In the genomic region with DNA sequence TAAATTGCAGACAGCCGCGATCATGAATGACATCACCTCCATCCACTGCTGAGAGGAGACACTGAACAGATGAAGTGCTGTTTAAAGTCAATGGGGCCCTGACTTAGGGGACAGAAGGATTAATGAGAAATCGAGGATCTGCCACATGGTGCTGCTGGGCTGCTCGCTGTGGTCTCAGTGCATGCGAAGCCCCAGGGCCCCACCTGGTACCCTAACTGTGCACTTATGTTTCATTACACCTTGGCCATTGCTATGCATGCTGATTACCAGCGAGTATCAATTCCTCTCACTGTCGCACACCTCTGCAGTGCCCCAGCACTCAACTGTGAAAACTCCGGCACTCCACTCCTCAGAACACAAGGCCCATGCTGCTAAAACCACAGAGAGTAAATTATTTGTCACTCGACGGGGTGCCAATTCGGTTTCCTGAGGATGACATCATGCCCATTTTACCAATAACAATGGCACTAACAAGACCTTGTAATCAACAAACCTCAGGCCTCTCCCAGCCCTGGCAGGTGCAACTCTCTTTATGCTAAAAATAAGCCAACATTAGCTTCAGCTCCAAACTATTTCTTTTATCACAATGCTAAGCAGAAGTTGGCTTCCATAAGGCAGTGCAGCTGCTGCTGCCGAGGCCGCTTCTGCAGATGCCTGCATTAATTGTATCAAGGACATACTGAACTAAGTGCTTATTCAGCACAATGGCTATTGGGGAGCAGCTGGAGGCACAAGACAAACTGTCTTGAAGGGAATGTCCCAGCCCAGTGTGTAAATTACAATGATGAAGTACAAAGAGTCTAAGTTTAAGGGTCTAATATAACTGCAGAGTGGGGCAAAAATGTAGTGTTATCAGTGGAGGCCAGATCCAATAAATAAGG, we compare ENCODE assay signal across 8 mouse cellular contexts.
DNase-seq lines count a peak whose midpoint lies in the region; ATAC-seq and TF ChIP-seq lines count a peak whose summit lies in the region.

No protein-coding gene starts in this region.

- H3K27ac ChIP-seq in hindbrain, embryonic 12.5 days, result peak overlapping the region; percentile 85
- H3K27ac ChIP-seq in neural tube, embryonic 12.5 days, result peak overlapping the region; percentile 70
- no peak overlapping the region for H3K27ac ChIP-seq in left cerebral cortex, adult 2 months

- peak; percentile 84 for ATAC-seq in hindbrain, embryonic 12.5 days (ENCODE audit: low FRiP score)
- peak; percentile 91 for ATAC-seq in neural tube, embryonic 12.5 days (ENCODE audit: low FRiP score, low read depth)

- peaks cover 41% of the 10 kb centered on the region for H3K4me1 ChIP-seq in hindbrain, embryonic 12.5 days
- peaks cover 41% of the 10 kb centered on the region for H3K4me1 ChIP-seq in neural tube, embryonic 12.5 days

- no peaks in the 10 kb centered on the region for H3K9me3 ChIP-seq in hindbrain, embryonic 12.5 days (replicated peaks)
- no peaks in the 10 kb centered on the region for H3K9me3 ChIP-seq in neural tube, embryonic 12.5 days

- no peak overlapping the region; the same call in 1 of the 2 replicates for H3K9ac ChIP-seq in hindbrain, embryonic 12.5 days
- H3K9ac ChIP-seq in neural tube, embryonic 12.5 days, result no peak overlapping the region

- H3K4me3 ChIP-seq in hindbrain, embryonic 12.5 days, result no peak overlapping the region
- H3K4me3 ChIP-seq in neural tube, embryonic 12.5 days, result no peak overlapping the region
- no peak overlapping the region for H3K4me3 ChIP-seq in left cerebral cortex, adult 2 months

- H3K4me2 ChIP-seq in hindbrain, embryonic 12.5 days (replicated peaks), result peak overlapping the region; percentile 19; the same call in 1 of the 2 replicates
- H3K4me2 ChIP-seq in neural tube, embryonic 12.5 days (replicated peaks), result peak overlapping the region; percentile 30; the same call in 1 of the 2 replicates

- H3K36me3 ChIP-seq in hindbrain, embryonic 12.5 days, result no peaks in the 10 kb centered on the region
- no peaks in the 10 kb centered on the region for H3K36me3 ChIP-seq in neural tube, embryonic 12.5 days

- H3K27me3 ChIP-seq in hindbrain, embryonic 12.5 days, result no peaks in the 10 kb centered on the region
- no peaks in the 10 kb centered on the region for H3K27me3 ChIP-seq in neural tube, embryonic 12.5 days (replicated peaks)

- DNase-seq in layer of hippocampus, adult 11-12 months (ENCODE audit: low spot score), result peak; percentile 28
- no peak for DNase-seq in layer of hippocampus, adult 9-10 months (ENCODE audit: low spot score)
- DNase-seq in embryo, embryonic 11 days, result peak; percentile 43
- no peak for DNase-seq in cerebellum, postnatal 25 days
- DNase-seq in right cerebral cortex, adult 2 months (ENCODE audit: low spot score in 2 of 2), result no peak
- DNase-seq in left cerebral cortex, adult 2 months (ENCODE audit: extremely low spot score in 1 of 2, low spot score in 2 of 2), result no peak

- intact Hi-C loops in left cerebral cortex, adult 2 months (cut with DNase I), result no loop called here

- WGBS in hindbrain, embryonic 12.5 days, result 16% methylated on average over 13 of the region's 13 CpGs
- whole genome bisulfite sequencing in neural tube, embryonic 12.5 days, result 14% methylated on average over 13 of the region's 13 CpGs

- no peak for TF ChIP-seq CTCF in left cerebral cortex, adult 2 months (IDR thresholded peaks at IDR 0.05)

Comparison
In these comparisons a context has a peak if more than half of its experiments do, and no peak if none do; other contexts are left out.
1. DNase-seq: peak in layer of hippocampus, adult 11-12 months (single experiment) and embryo, embryonic 11 days (single experiment); none in layer of hippocampus, adult 9-10 months (single experiment), cerebellum, postnatal 25 days (0 of 2), right cerebral cortex, adult 2 months (0 of 2) and left cerebral cortex, adult 2 months (0 of 2).